Mouse (Mus musculus): ENCODE data around the gene Slc25a45. TPM values are rescaled to one million over a fixed set of nuclear protein-coding genes. Genes with fewer than 3 reads are reported as not detected.

Gene Slc25a45
- polyA plus RNA-seq, 1 experiment: 0.48 TPM

GRCm38 (mm10) chr19:5924713-5925093, 47.1 kb downstream of the Slc25a45 start, which contains the start of gene Cdc42ep2:
TSS of gene Cdc42ep2 (minus strand) at chr19:5924816.
- TF ChIP-seq CTCF (IDR thresholded peaks at IDR 0.05; ENCODE audit: low read depth, low read length) (no peak), EP300 (IDR thresholded peaks at IDR 0.05; ENCODE audit: insufficient read depth, low read depth, low read length) (no peak), POLR2A (IDR thresholded peaks at IDR 0.05; ENCODE audit: insufficient read depth, low read length) (no peak)
- Histone ChIP-seq H3K27me3 (ENCODE audit: control insufficient read depth, insufficient read depth, low read length, poor library complexity, severe bottlenecking) (no peaks in the 10 kb centered on the region), H3K4me1 (ENCODE audit: control insufficient read depth, insufficient read depth, low read length) (peaks cover 2% of the 10 kb centered on the region), H3K4me3 (ENCODE audit: low read depth, low read length) (peak within 1 kb of the TSS; percentile 69), H3K36me3 (ENCODE audit: control insufficient read depth, insufficient read depth, low read length, poor library complexity, severe bottlenecking) (no peaks in the 10 kb centered on the region), H3K9ac (ENCODE audit: low read depth, poor library complexity, severe bottlenecking) (0 out of 2 replicates have a peak within 1 kb of the TSS, but pooled peaks have one; percentile 5), H3K27ac (ENCODE audit: insufficient read depth, low read length) (no peak within 1 kb of the TSS), H3K9me3 (replicated peaks; ENCODE audit: control insufficient read depth, insufficient read depth, low read length, poor library complexity, severe bottlenecking) (no peaks in the 10 kb centered on the region)

DNA sequence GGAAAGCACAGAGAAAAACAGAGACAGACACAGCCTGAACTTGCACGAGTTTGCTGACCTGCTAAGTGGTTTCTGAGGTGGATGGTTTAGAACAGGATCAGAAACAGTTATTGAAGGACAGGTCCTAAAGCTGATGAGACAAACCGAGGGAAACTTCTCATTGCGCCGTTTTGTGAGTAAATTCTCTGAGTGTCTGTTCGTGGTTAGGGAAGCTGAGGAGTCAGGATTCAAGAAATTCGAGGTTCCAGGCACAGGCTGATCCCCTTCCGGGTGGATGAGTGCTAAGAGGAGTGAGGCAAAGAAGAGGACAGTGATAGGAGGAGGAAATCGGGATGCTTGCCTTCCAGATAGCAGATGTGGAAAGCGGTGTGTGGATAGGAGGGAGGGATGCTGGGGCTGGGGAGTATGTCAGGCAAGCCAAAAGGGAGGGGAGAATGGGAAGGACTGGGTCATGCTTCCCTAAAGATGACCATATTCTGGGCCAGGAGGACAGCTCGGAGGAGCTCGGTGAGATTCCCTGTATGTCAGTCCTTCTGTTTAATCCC, 47.8 kb downstream of the Slc25a45 start:
- no peaks in the 10 kb centered on the region for H3K36me3 ChIP-seq (ENCODE audit: control insufficient read depth, insufficient read depth, low read length, poor library complexity, severe bottlenecking)

DNA sequence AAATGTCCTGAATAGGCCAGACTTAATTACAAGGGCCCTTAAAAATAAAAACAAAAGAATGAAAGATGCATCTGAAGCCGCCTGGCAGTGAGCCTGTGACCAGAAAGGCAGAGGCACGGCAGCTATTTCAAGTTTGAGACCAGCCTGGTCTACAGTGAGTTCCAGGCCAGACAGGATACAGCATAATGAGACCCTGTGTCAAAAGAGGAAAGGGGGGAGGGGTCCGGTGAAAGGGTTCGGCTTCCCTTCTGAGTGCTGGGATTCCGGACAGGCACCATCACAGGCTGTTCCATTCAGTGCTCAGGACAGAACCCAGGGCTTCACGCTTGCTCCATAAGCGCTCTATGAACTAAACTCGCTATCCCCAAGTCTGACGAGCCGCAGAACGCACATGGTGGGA, 49.4 kb downstream of the Slc25a45 start:
- TF ChIP-seq EP300 (IDR thresholded peaks at IDR 0.05; ENCODE audit: insufficient read depth, low read depth, low read length) (no peak), CTCF (IDR thresholded peaks at IDR 0.05; ENCODE audit: low read depth, low read length) (no peak), POLR2A (IDR thresholded peaks at IDR 0.05; ENCODE audit: insufficient read depth, low read length) (no peak)
- Histone ChIP-seq H3K9me3 (replicated peaks; ENCODE audit: control insufficient read depth, insufficient read depth, low read length, poor library complexity, severe bottlenecking) (no peaks in the 10 kb centered on the region), H3K4me1 (ENCODE audit: control insufficient read depth, insufficient read depth, low read length) (peaks cover 2% of the 10 kb centered on the region), H3K4me3 (ENCODE audit: low read depth, low read length) (no peak overlapping the region), H3K9ac (ENCODE audit: low read depth, poor library complexity, severe bottlenecking) (no peak overlapping the region), H3K36me3 (ENCODE audit: control insufficient read depth, insufficient read depth, low read length, poor library complexity, severe bottlenecking) (no peaks in the 10 kb centered on the region), H3K27me3 (ENCODE audit: control insufficient read depth, insufficient read depth, low read length, poor library complexity, severe bottlenecking) (no peaks in the 10 kb centered on the region), H3K27ac (ENCODE audit: insufficient read depth, low read length) (no peak overlapping the region)

More for the DNA sequence above, 47.8 kb downstream of the Slc25a45 start:
- TF ChIP-seq POLR2A (IDR thresholded peaks at IDR 0.05; ENCODE audit: insufficient read depth, low read length): no peak
- TF ChIP-seq CTCF (IDR thresholded peaks at IDR 0.05; ENCODE audit: low read depth, low read length): no peak
- no peak for TF ChIP-seq EP300 (IDR thresholded peaks at IDR 0.05; ENCODE audit: insufficient read depth, low read depth, low read length)
- H3K4me3 ChIP-seq (ENCODE audit: low read depth, low read length): no peak overlapping the region
- H3K4me1 ChIP-seq (ENCODE audit: control insufficient read depth, insufficient read depth, low read length): peaks cover 2% of the 10 kb centered on the region
- H3K27ac ChIP-seq (ENCODE audit: insufficient read depth, low read length): no peak overlapping the region
- H3K9me3 ChIP-seq (replicated peaks; ENCODE audit: control insufficient read depth, insufficient read depth, low read length, poor library complexity, severe bottlenecking): no peaks in the 10 kb centered on the region
- no peaks in the 10 kb centered on the region for H3K27me3 ChIP-seq (ENCODE audit: control insufficient read depth, insufficient read depth, low read length, poor library complexity, severe bottlenecking)
- no peak overlapping the region for H3K9ac ChIP-seq (ENCODE audit: low read depth, poor library complexity, severe bottlenecking)

GRCm38 (mm10) chr19:5927532-5927931, 49.9 kb downstream of the Slc25a45 start:
- Histone ChIP-seq H3K9me3 (replicated peaks; ENCODE audit: control insufficient read depth, insufficient read depth, low read length, poor library complexity, severe bottlenecking) (no peaks in the 10 kb centered on the region), H3K36me3 (ENCODE audit: control insufficient read depth, insufficient read depth, low read length, poor library complexity, severe bottlenecking) (no peaks in the 10 kb centered on the region), H3K27me3 (ENCODE audit: control insufficient read depth, insufficient read depth, low read length, poor library complexity, severe bottlenecking) (no peaks in the 10 kb centered on the region), H3K27ac (ENCODE audit: insufficient read depth, low read length) (no peak overlapping the region), H3K9ac (ENCODE audit: low read depth, poor library complexity, severe bottlenecking) (no peak overlapping the region), H3K4me1 (ENCODE audit: control insufficient read depth, insufficient read depth, low read length) (peaks cover 2% of the 10 kb centered on the region), H3K4me3 (ENCODE audit: low read depth, low read length) (no peak overlapping the region)
- TF ChIP-seq POLR2A (IDR thresholded peaks at IDR 0.05; ENCODE audit: insufficient read depth, low read length) (no peak), EP300 (IDR thresholded peaks at IDR 0.05; ENCODE audit: insufficient read depth, low read depth, low read length) (no peak), CTCF (IDR thresholded peaks at IDR 0.05; ENCODE audit: low read depth, low read length) (no peak)

DNA sequence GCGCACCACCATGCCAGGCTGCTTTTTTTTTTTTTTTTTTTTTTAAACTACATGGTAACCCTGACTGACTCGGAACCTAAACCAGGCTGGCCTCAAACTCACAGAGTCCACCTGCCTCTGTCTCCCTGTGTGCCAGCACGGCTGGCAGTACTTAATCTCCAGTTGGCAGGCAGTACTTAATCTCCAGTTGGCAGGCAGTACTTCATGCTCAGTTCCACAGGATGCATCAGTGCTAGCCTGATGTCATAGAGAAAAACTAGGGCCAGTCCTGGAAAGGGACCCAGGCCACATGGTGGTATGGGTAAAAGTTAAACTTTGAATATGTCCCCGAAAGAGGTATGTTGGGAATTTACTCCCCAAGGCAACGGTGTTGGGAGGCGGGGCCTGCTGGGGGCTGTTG, 50.5 kb downstream of the Slc25a45 start:
- no peak overlapping the region for H3K9ac ChIP-seq (ENCODE audit: low read depth, poor library complexity, severe bottlenecking)
- no peaks in the 10 kb centered on the region for H3K27me3 ChIP-seq (ENCODE audit: control insufficient read depth, insufficient read depth, low read length, poor library complexity, severe bottlenecking)
- H3K4me1 ChIP-seq (ENCODE audit: control insufficient read depth, insufficient read depth, low read length): peaks cover 2% of the 10 kb centered on the region
- no peak for TF ChIP-seq POLR2A (IDR thresholded peaks at IDR 0.05; ENCODE audit: insufficient read depth, low read length)
- no peak for TF ChIP-seq EP300 (IDR thresholded peaks at IDR 0.05; ENCODE audit: insufficient read depth, low read depth, low read length)
- TF ChIP-seq CTCF (IDR thresholded peaks at IDR 0.05; ENCODE audit: low read depth, low read length): no peak
- no peaks in the 10 kb centered on the region for H3K9me3 ChIP-seq (replicated peaks; ENCODE audit: control insufficient read depth, insufficient read depth, low read length, poor library complexity, severe bottlenecking)
- no peak overlapping the region for H3K4me3 ChIP-seq (ENCODE audit: low read depth, low read length)
- H3K36me3 ChIP-seq (ENCODE audit: control insufficient read depth, insufficient read depth, low read length, poor library complexity, severe bottlenecking): no peaks in the 10 kb centered on the region
- H3K27ac ChIP-seq (ENCODE audit: insufficient read depth, low read length): no peak overlapping the region

DNA sequence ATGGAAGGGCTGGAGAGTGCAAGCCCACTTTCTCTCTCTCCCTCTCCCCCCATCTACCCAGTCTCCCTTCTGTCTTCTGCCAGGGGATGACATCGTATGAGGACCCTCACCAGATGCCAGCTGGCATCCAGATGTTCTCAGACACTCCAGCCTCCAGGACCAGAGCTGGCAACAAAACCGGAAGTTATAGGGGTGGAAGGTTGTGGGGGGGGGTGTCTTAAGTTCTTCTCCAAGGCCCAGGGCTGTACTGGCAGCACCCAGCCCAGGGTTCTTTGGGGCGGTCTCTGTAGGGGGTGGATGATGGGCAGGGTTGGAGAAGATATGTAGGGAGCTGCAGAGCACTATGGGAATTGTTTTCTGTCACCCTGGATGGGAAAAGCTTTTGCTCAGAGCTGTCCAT, 50.9 kb downstream of the Slc25a45 start:
- no peaks in the 10 kb centered on the region for H3K36me3 ChIP-seq (ENCODE audit: control insufficient read depth, insufficient read depth, low read length, poor library complexity, severe bottlenecking)
- H3K4me1 ChIP-seq (ENCODE audit: control insufficient read depth, insufficient read depth, low read length): peaks cover 2% of the 10 kb centered on the region
- H3K9ac ChIP-seq (ENCODE audit: low read depth, poor library complexity, severe bottlenecking): no peak overlapping the region
- TF ChIP-seq CTCF (IDR thresholded peaks at IDR 0.05; ENCODE audit: low read depth, low read length) (no peak), POLR2A (IDR thresholded peaks at IDR 0.05; ENCODE audit: insufficient read depth, low read length) (no peak), EP300 (IDR thresholded peaks at IDR 0.05; ENCODE audit: insufficient read depth, low read depth, low read length) (no peak)
- H3K27me3 ChIP-seq (ENCODE audit: control insufficient read depth, insufficient read depth, low read length, poor library complexity, severe bottlenecking): no peaks in the 10 kb centered on the region
- no peak overlapping the region for H3K4me3 ChIP-seq (ENCODE audit: low read depth, low read length)
- H3K27ac ChIP-seq (ENCODE audit: insufficient read depth, low read length): no peak overlapping the region
- H3K9me3 ChIP-seq (replicated peaks; ENCODE audit: control insufficient read depth, insufficient read depth, low read length, poor library complexity, severe bottlenecking): no peaks in the 10 kb centered on the region
